Mouse (Mus musculus): ENCODE results near the gene Ncoa7. TPM values are rescaled to one million over a fixed set of nuclear protein-coding genes. Genes with fewer than 3 reads are reported as not detected.

The Ncoa7 gene
- polyA plus RNA-seq, 2 experiments: 7.6 to 9.0 TPM

DNA sequence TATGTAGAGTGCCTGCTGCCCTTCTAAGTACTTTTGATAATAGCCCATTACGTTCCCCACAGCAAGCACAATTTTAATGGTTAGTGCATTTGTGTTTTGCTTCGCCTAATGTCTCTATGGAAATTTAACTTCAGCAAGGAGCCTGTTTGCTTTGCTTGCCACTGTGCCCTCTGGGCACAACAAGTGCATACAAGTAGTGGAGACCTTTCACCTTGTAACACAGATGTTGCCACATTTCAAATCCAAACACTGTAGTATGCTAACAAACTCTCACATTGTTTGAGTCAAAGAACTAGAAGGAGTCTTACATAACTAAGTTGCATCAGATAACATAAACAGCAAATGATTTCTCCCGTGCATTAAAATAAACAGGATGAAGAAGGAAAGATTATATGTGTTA lies 50.6 kb downstream of the Ncoa7 start:
- H3K27me3 ChIP-seq (ENCODE audit: control insufficient read depth, insufficient read depth, low read length): no peaks in the 10 kb centered on the region
- 0 out of 2 replicates have a peak, but pooled peaks cover 3% of the 10 kb centered on the region for H3K36me3 ChIP-seq (ENCODE audit: control insufficient read depth, insufficient read depth, low read length)
- TF ChIP-seq POLR2A (IDR thresholded peaks at IDR 0.05; ENCODE audit: borderline replicate concordance, extremely low read depth, insufficient read depth, insufficient read length): no peak
- no peak overlapping the region for H3K4me3 ChIP-seq (replicated peaks; ENCODE audit: low read length)
- H3K27ac ChIP-seq (replicated peaks; ENCODE audit: low read depth, low read length): no peak overlapping the region
- no peak overlapping the region for H3K4me2 ChIP-seq (replicated peaks; ENCODE audit: low read depth, low read length, severe bottlenecking)
- ATAC-seq (ENCODE audit: low FRiP score, low read depth) (no peak), DNase-seq (ENCODE audit: low spot score) (no peak)
- no peak overlapping the region for H3K9ac ChIP-seq (ENCODE audit: low read depth, low read length, severe bottlenecking)
- 69% methylated on average over 3 of the region's 3 CpGs for WGBS
- no peaks in the 10 kb centered on the region for H3K9me3 ChIP-seq (ENCODE audit: control insufficient read depth, low read length)
- no peaks in the 10 kb centered on the region for H3K4me1 ChIP-seq (ENCODE audit: control insufficient read depth, insufficient read depth, low read length)

DNA sequence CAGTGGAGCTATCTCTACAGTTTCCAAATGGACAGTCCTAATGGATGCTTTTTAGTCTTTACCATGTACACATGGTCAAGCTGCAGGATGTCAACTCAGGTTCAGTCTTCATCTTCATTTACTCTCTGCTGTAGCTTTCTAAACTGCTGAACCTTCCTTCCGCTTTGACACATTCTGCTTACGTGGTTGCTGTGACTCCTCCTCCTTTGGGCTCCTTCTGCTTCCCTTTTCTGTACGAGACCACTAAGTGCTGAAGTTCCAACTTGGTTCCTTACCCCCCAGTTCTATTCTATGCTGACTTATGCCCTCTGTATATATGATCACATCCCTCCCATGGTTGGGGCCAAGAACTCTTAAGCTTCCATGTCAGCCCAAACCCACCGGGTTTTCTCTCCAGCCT lies 51.5 kb downstream of the Ncoa7 start:
- TF ChIP-seq POLR2A (IDR thresholded peaks at IDR 0.05; ENCODE audit: borderline replicate concordance, extremely low read depth, insufficient read depth, insufficient read length): no peak
- Histone ChIP-seq H3K9me3 (ENCODE audit: control insufficient read depth, low read length) (no peaks in the 10 kb centered on the region), H3K4me1 (ENCODE audit: control insufficient read depth, insufficient read depth, low read length) (0 out of 2 replicates have a peak, but pooled peaks cover 3% of the 10 kb centered on the region), H3K4me3 (replicated peaks; ENCODE audit: low read length) (no peak overlapping the region), H3K4me2 (replicated peaks; ENCODE audit: low read depth, low read length, severe bottlenecking) (no peak overlapping the region), H3K27ac (replicated peaks; ENCODE audit: low read depth, low read length) (no peak overlapping the region), H3K36me3 (ENCODE audit: control insufficient read depth, insufficient read depth, low read length) (0 out of 2 replicates have a peak, but pooled peaks cover 3% of the 10 kb centered on the region), H3K27me3 (ENCODE audit: control insufficient read depth, insufficient read depth, low read length) (no peaks in the 10 kb centered on the region), H3K9ac (ENCODE audit: low read depth, low read length, severe bottlenecking) (no peak overlapping the region)
- no peak for ATAC-seq (ENCODE audit: low FRiP score, low read depth)
- 88% methylated on average over 4 of the region's 4 CpGs for WGBS
- no peak for DNase-seq (ENCODE audit: low spot score)

DNA sequence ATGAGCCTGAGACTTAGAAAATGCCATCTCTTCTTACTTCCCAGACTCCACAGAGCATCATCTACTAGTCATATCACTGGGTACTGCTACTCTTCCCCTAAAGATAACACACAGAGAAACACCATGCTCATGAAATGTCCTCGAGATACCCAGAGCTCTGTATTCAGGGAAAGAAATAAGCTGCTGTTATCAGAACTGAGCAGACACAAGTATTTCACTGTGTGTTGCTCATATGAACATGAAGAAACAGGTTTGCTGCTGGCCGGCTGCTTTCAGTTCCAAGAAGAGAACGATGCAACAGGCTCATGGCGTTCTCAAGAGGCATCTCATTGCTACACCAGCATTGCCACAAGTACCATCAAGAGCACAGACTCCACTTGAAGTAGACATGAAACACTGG lies 53.3 kb downstream of the Ncoa7 start:
- no peak overlapping the region for H3K27ac ChIP-seq (replicated peaks; ENCODE audit: low read depth, low read length)
- H3K4me1 ChIP-seq (ENCODE audit: control insufficient read depth, insufficient read depth, low read length): 0 out of 2 replicates have a peak, but pooled peaks cover 6% of the 10 kb centered on the region
- 0 out of 2 replicates have a peak, but pooled peaks cover 3% of the 10 kb centered on the region for H3K36me3 ChIP-seq (ENCODE audit: control insufficient read depth, insufficient read depth, low read length)
- no peak for DNase-seq (ENCODE audit: low spot score)
- H3K4me2 ChIP-seq (replicated peaks; ENCODE audit: low read depth, low read length, severe bottlenecking): no peak overlapping the region
- no peaks in the 10 kb centered on the region for H3K27me3 ChIP-seq (ENCODE audit: control insufficient read depth, insufficient read depth, low read length)
- no peaks in the 10 kb centered on the region for H3K9me3 ChIP-seq (ENCODE audit: control insufficient read depth, low read length)
- TF ChIP-seq POLR2A (IDR thresholded peaks at IDR 0.05; ENCODE audit: borderline replicate concordance, extremely low read depth, insufficient read depth, insufficient read length): no peak
- WGBS: 91% methylated on average over 4 of the region's 4 CpGs
- no peak for ATAC-seq (ENCODE audit: low FRiP score, low read depth)
- H3K4me3 ChIP-seq (replicated peaks; ENCODE audit: low read length): no peak overlapping the region
- no peak overlapping the region for H3K9ac ChIP-seq (ENCODE audit: low read depth, low read length, severe bottlenecking)

DNA sequence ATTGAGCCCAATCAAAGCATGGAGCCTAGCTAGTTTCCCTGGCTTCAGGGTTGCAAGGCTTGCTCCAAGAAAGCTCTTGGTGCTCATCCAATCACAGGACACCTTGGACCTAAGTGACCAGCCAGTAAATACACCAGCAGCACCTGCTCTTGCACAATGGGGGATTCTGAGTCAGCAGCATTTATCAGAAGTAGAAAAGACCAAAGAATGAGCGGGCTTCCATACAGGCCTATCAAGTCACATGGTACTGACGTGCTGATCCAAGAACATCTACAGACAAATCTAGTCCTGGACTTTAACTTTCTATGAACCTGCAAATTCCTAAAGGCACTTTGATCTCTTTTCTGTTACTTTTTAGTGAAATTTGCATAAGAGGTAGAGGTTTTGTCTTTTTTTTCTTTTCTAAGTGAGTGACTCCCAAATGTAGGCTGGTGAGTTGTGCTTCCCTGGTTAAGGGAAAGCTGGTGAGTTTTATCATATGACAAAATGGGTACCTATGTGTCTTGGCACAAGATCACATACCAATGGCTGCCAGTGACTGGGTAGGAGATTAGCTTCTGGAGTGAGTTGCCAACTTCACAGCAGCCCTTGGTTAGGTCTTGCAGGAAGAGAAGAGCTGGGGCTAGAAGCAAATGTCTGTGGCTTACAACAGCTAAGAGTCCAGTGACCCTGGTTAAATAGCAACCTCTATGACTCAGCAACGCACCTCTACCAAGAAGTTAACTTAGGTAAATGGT lies 57.7 kb downstream of the Ncoa7 start:
- H3K27me3 ChIP-seq (ENCODE audit: control insufficient read depth, insufficient read depth, low read length): no peaks in the 10 kb centered on the region
- WGBS: 93% methylated on average over 3 of the region's 3 CpGs
- no peak overlapping the region for H3K4me2 ChIP-seq (replicated peaks; ENCODE audit: low read depth, low read length, severe bottlenecking)
- ATAC-seq (ENCODE audit: low FRiP score, low read depth): no peak
- DNase-seq (ENCODE audit: low spot score): no peak
- H3K36me3 ChIP-seq (ENCODE audit: control insufficient read depth, insufficient read depth, low read length): no peaks in the 10 kb centered on the region
- no peaks in the 10 kb centered on the region for H3K9me3 ChIP-seq (ENCODE audit: control insufficient read depth, low read length)
- TF ChIP-seq POLR2A (IDR thresholded peaks at IDR 0.05; ENCODE audit: borderline replicate concordance, extremely low read depth, insufficient read depth, insufficient read length): no peak
- no peak overlapping the region for H3K4me3 ChIP-seq (replicated peaks; ENCODE audit: low read length)
- H3K4me1 ChIP-seq (ENCODE audit: control insufficient read depth, insufficient read depth, low read length): 0 out of 2 replicates have a peak, but pooled peaks cover 6% of the 10 kb centered on the region
- H3K9ac ChIP-seq (ENCODE audit: low read depth, low read length, severe bottlenecking): no peak overlapping the region
- no peak overlapping the region for H3K27ac ChIP-seq (replicated peaks; ENCODE audit: low read depth, low read length)

DNA sequence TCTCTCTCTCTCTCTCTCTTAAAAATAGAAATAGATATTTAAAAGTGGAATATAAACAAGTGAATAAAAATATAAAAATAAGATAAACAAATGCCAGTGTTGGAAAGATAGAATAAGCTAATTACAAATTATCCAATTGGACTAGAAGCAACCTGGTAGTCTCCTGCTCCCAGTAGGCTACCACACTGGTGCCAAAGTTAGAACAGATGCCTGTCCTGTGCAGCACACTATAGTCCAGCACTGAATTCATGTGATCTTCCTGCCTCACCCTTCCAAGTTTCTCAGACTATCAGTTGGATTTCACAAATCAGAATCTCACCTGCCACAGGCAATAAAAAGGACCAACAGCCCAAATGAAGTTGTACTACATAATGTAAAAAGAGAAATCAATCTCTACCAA lies 59.9 kb downstream of the Ncoa7 start:
- H3K9me3 ChIP-seq (ENCODE audit: control insufficient read depth, low read length): no peaks in the 10 kb centered on the region
- H3K4me3 ChIP-seq (replicated peaks; ENCODE audit: low read length): no peak overlapping the region
- H3K27me3 ChIP-seq (ENCODE audit: control insufficient read depth, insufficient read depth, low read length): no peaks in the 10 kb centered on the region
- no peak overlapping the region for H3K4me2 ChIP-seq (replicated peaks; ENCODE audit: low read depth, low read length, severe bottlenecking)
- H3K27ac ChIP-seq (replicated peaks; ENCODE audit: low read depth, low read length): no peak overlapping the region
- H3K36me3 ChIP-seq (ENCODE audit: control insufficient read depth, insufficient read depth, low read length): no peaks in the 10 kb centered on the region
- ATAC-seq (ENCODE audit: low FRiP score, low read depth) (no peak), DNase-seq (ENCODE audit: low spot score) (no peak)
- 0 out of 2 replicates have a peak, but pooled peaks cover 6% of the 10 kb centered on the region for H3K4me1 ChIP-seq (ENCODE audit: control insufficient read depth, insufficient read depth, low read length)
- no peak for TF ChIP-seq POLR2A (IDR thresholded peaks at IDR 0.05; ENCODE audit: borderline replicate concordance, extremely low read depth, insufficient read depth, insufficient read length)
- H3K9ac ChIP-seq (ENCODE audit: low read depth, low read length, severe bottlenecking): no peak overlapping the region
